Mouse (Mus musculus): Measurements from ENCODE around the gene Spaca3. TPM values are rescaled to one million over a fixed set of nuclear protein-coding genes. Genes with fewer than 3 reads are reported as not detected.

The Spaca3 gene
- polyA plus RNA-seq, 1 experiment from 2014 or later: not detected

DNA sequence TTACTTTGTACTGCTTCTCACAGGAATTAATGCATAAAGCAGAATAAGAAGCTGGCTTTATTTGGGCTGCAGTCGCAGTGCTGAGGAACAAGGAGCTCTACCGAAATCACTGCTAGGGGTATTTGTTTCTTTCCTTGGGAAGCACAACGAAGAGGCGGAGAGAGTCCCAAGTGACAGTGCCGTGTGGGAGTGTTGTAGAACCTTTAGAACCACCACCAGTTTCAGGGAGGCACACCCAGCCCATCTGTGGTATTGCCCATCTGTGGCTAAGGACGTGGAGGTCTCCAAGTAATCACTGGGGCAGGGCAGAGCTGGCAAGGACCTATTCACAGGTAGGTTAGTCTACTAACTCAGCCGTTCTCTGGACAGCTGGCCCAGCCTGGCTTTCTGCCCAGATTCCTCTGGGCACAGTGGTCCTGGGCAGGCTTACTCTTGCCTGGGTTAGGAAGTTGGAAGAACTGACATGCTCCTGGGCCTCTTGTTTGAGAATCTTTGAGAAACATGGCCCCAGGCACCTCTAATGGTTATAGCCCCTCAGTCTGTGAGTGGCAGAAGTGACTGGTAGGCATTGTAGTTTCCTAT lies 24.2 kb downstream of the Spaca3 start:
- Histone ChIP-seq H3K4me3 (ENCODE audit: low read depth, low read length) (no peak overlapping the region), H3K4me2 (ENCODE audit: low read depth, low read length) (no peak overlapping the region), H3K36me3 (ENCODE audit: control insufficient read depth, insufficient read depth, low read length) (no peaks in the 10 kb centered on the region), H3K4me1 (ENCODE audit: control insufficient read depth, insufficient read depth, low read length) (no peaks in the 10 kb centered on the region), H3K9me3 (ENCODE audit: control insufficient read depth, low read length) (no peaks in the 10 kb centered on the region), H3K27ac (ENCODE audit: low read depth, low read length) (no peak overlapping the region), H3K27me3 (ENCODE audit: control insufficient read depth, insufficient read depth, low read length) (no peaks in the 10 kb centered on the region), H3K9ac (replicated peaks; ENCODE audit: low read depth, low read length) (no peak overlapping the region)
- no peak for ATAC-seq (ENCODE audit: low read depth)
- 78% methylated on average over 7 of the region's 7 CpGs for WGBS

DNA sequence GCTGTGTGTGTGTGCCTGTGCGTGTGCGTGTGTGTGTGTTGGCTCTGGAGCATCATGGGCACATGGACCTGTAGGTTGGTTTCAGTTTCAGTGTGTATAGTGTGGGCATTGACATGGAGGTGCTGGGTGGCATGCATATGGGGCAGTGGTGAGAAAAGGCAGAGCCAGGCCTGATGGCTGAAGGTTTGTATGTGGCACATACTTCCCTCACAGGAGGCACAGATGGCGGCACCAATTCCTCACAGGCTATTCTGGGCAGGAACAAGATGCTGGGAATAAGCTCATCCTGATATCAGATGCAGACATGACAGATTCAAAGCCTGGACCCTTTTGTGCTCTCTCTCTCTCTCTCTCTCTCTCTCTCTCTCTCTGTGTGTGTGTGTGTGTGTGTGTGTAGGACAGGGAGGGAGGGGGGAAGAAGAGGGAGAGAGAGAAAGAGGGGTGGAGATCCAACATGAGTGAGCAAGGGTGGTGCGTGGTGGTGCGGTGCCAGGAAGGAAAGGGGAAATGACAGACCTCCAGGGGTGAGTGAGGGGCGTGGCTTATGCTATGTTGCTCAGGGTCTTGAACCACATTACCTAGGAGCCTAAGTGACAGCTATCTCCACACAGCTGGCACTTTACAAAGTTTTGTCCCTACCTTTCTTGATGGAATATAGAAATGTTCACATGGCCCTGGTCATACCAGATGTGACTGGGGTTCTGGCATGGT lies 26.5 kb downstream of the Spaca3 start:
- Histone ChIP-seq H3K4me1 (ENCODE audit: control insufficient read depth, insufficient read depth, low read length) (no peaks in the 10 kb centered on the region), H3K27me3 (ENCODE audit: control insufficient read depth, insufficient read depth, low read length) (no peaks in the 10 kb centered on the region), H3K27ac (ENCODE audit: low read depth, low read length) (no peak overlapping the region), H3K9me3 (ENCODE audit: control insufficient read depth, low read length) (no peaks in the 10 kb centered on the region), H3K36me3 (ENCODE audit: control insufficient read depth, insufficient read depth, low read length) (no peaks in the 10 kb centered on the region), H3K9ac (replicated peaks; ENCODE audit: low read depth, low read length) (no peak overlapping the region), H3K4me3 (ENCODE audit: low read depth, low read length) (no peak overlapping the region), H3K4me2 (ENCODE audit: low read depth, low read length) (no peak overlapping the region)
- no peak for ATAC-seq (ENCODE audit: low read depth)
- 84% methylated on average over 6 of the region's 6 CpGs for WGBS

DNA sequence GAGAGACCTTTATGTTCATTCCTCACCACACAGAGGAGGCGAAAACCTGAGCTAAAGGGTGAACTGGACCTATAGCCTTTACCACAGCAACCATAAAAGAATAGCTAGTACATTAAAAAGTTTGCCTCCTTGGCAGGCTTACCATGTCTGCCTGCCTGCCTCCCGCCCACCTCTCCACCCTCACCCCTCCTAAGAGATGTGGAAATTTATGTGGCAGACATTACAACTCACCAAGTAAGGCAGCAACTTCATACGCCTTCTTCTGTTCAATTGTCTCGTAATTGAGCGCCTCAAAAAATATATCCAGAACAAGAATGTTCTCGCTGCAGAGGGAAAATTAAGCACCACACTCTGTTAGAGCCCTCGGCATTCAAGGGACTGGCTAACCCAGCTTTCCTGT lies 28.2 kb downstream of the Spaca3 start:
- no peaks in the 10 kb centered on the region for H3K4me1 ChIP-seq (ENCODE audit: control insufficient read depth, insufficient read depth, low read length)
- 82% methylated on average over 7 of the region's 7 CpGs for WGBS

DNA sequence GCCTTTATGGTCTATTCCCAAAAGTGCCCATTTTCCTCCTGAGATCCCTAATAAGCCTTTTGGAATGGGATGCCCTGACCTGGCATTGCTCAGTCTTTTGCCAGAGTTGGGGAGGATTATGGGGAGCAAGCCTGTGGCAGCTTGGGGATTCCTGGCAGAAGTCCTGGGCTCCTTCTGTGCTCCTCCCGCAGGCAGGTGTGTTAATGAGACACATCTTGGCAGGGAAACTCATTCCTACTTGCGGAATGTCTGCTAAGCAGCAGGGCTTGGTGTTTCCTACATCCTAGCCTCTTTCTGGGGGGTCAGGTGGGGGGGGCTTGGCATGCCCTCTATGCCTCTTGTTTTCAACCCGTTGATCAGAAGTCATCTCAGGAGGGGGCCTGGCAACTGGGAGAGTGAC lies 28.9 kb downstream of the Spaca3 start:
- WGBS: 72% methylated on average over 3 of the region's 3 CpGs
- Histone ChIP-seq H3K4me2 (ENCODE audit: low read depth, low read length) (no peak overlapping the region), H3K4me1 (ENCODE audit: control insufficient read depth, insufficient read depth, low read length) (no peaks in the 10 kb centered on the region), H3K9ac (replicated peaks; ENCODE audit: low read depth, low read length) (no peak overlapping the region), H3K27me3 (ENCODE audit: control insufficient read depth, insufficient read depth, low read length) (no peaks in the 10 kb centered on the region), H3K27ac (ENCODE audit: low read depth, low read length) (no peak overlapping the region), H3K9me3 (ENCODE audit: control insufficient read depth, low read length) (no peaks in the 10 kb centered on the region), H3K4me3 (ENCODE audit: low read depth, low read length) (no peak overlapping the region), H3K36me3 (ENCODE audit: control insufficient read depth, insufficient read depth, low read length) (no peaks in the 10 kb centered on the region)
- ATAC-seq (ENCODE audit: low read depth): no peak

More for the DNA sequence above, 28.2 kb downstream of the Spaca3 start:
- Histone ChIP-seq H3K4me3 (ENCODE audit: low read depth, low read length) (no peak overlapping the region), H3K36me3 (ENCODE audit: control insufficient read depth, insufficient read depth, low read length) (no peaks in the 10 kb centered on the region), H3K4me2 (ENCODE audit: low read depth, low read length) (no peak overlapping the region), H3K27ac (ENCODE audit: low read depth, low read length) (no peak overlapping the region), H3K9me3 (ENCODE audit: control insufficient read depth, low read length) (no peaks in the 10 kb centered on the region), H3K9ac (replicated peaks; ENCODE audit: low read depth, low read length) (no peak overlapping the region), H3K27me3 (ENCODE audit: control insufficient read depth, insufficient read depth, low read length) (no peaks in the 10 kb centered on the region)
- no peak for ATAC-seq (ENCODE audit: low read depth)

DNA sequence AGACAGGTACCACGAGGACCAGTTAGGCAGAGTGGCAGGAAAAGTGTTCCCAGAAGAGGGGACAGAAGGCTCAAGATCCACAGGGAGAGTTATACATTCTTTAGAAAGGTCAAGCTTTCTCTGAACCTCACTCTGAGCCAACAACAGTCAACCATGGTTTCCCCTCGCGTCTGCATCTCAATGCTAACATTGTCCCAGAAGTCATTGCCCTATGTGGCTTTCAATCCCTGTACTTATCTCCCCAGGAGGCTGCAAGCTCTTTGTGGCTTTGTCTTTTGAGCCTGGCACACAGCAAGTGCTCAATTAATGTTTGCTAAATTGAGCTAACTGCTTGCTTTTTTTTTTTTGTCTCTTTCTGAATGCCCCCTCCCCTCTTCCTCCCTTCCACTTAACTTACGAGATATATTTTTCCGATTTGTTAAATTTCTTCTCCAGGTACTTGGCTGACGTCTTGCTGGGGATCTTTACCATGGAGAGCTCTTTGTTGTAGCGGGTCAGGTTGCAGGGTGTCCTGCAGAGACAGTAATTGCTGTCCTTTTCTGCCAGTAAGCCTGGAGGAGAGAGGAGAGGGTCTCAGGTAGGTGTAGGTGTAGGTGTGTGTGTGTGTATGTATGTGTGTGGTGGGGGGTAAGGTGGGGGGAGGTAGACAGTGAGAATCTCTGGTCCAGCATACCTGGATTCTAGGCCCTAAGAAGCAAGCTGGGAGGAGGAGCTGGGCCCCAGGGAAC lies 31.3 kb downstream of the Spaca3 start:
- Histone ChIP-seq H3K9me3 (ENCODE audit: control insufficient read depth, low read length) (no peaks in the 10 kb centered on the region), H3K4me2 (ENCODE audit: low read depth, low read length) (no peak overlapping the region), H3K9ac (replicated peaks; ENCODE audit: low read depth, low read length) (no peak overlapping the region), H3K27ac (ENCODE audit: low read depth, low read length) (no peak overlapping the region), H3K27me3 (ENCODE audit: control insufficient read depth, insufficient read depth, low read length) (no peaks in the 10 kb centered on the region), H3K4me3 (ENCODE audit: low read depth, low read length) (no peak overlapping the region), H3K36me3 (ENCODE audit: control insufficient read depth, insufficient read depth, low read length) (no peaks in the 10 kb centered on the region), H3K4me1 (ENCODE audit: control insufficient read depth, insufficient read depth, low read length) (no peaks in the 10 kb centered on the region)
- 10% methylated on average over 7 of the region's 7 CpGs for WGBS
- ATAC-seq (ENCODE audit: low read depth): no peak

DNA sequence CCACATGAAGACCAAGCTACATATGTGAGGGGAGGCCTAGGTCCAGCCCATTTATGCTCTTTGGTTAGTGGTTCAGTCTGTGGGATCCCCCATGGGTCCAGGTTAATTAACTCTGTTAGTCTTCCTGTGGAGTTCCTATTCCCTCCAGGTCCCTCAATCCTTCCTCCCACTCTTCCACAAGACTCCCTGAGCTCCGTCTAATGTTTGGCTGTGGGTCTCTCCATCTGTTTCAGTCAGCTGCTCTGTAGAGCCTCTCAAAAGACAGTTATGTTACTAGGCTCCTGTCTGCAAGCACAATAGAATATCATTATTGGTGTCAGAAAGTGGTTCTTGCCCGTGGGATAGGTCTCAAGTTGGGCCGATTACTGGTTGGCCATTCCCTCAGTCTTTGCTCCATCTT lies 37.7 kb downstream of the Spaca3 start:
- H3K27ac ChIP-seq (ENCODE audit: low read depth, low read length): no peak overlapping the region
- 90% methylated on average over 3 of the region's 3 CpGs for WGBS
- no peak overlapping the region for H3K9ac ChIP-seq (replicated peaks; ENCODE audit: low read depth, low read length)
- no peak for ATAC-seq (ENCODE audit: low read depth)
- no peak overlapping the region for H3K4me2 ChIP-seq (ENCODE audit: low read depth, low read length)
- H3K4me3 ChIP-seq (ENCODE audit: low read depth, low read length): no peak overlapping the region
- H3K4me1 ChIP-seq (ENCODE audit: control insufficient read depth, insufficient read depth, low read length): no peaks in the 10 kb centered on the region
- H3K9me3 ChIP-seq (ENCODE audit: control insufficient read depth, low read length): no peaks in the 10 kb centered on the region
- H3K27me3 ChIP-seq (ENCODE audit: control insufficient read depth, insufficient read depth, low read length): no peaks in the 10 kb centered on the region
- no peaks in the 10 kb centered on the region for H3K36me3 ChIP-seq (ENCODE audit: control insufficient read depth, insufficient read depth, low read length)

DNA sequence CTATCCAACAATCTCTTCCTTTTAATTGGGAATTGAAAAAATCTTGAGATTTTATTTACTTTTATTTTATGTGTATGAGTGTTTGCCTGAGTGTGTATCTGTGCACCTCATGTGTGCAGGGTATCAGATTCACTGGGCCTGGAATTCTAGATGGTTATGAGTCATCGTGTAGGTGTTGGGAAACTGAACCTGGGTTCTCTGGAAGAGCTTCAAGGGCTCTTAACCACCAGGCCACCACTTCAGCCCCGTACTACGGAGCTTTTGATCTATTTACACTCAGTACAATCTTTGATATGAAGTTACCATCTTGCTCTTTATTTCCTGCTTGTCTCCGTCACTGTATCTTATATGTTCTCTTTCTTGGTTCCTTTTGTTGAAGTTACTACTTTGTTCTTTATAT lies 42.4 kb downstream of the Spaca3 start:
- 88% methylated on average over 4 of the region's 4 CpGs for WGBS

DNA sequence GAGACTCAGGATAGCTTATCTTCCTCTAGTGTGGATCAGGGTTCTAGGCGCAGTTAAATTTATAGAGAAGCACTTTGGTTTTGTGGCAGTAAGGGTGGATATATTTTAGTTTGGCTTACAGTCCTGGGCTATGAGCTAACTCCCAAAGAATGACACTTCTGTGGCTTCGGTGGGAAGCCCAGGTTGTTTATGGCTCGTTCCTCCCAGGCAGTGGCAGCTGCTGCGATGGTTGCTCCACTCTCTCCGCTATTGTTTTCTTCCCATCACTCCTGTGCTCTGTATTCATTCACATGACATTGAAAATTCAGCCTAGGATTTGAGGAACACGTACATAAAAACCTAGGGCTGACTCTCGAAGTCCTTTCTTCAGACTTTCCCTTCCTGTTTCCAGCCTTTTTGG lies 44.5 kb downstream of the Spaca3 start:
- WGBS: 27% methylated on average over 7 of the region's 7 CpGs
- Histone ChIP-seq H3K9ac (replicated peaks; ENCODE audit: low read depth, low read length) (no peak overlapping the region), H3K4me3 (ENCODE audit: low read depth, low read length) (no peak overlapping the region), H3K36me3 (ENCODE audit: control insufficient read depth, insufficient read depth, low read length) (no peaks in the 10 kb centered on the region), H3K27me3 (ENCODE audit: control insufficient read depth, insufficient read depth, low read length) (no peaks in the 10 kb centered on the region), H3K4me2 (ENCODE audit: low read depth, low read length) (no peak overlapping the region), H3K9me3 (ENCODE audit: control insufficient read depth, low read length) (no peaks in the 10 kb centered on the region), H3K4me1 (ENCODE audit: control insufficient read depth, insufficient read depth, low read length) (no peaks in the 10 kb centered on the region), H3K27ac (ENCODE audit: low read depth, low read length) (no peak overlapping the region)
- ATAC-seq (ENCODE audit: low read depth): no peak

More for the DNA sequence above, 42.4 kb downstream of the Spaca3 start:
- no peaks in the 10 kb centered on the region for H3K9me3 ChIP-seq (ENCODE audit: control insufficient read depth, low read length)
- H3K4me3 ChIP-seq (ENCODE audit: low read depth, low read length): no peak overlapping the region
- H3K4me1 ChIP-seq (ENCODE audit: control insufficient read depth, insufficient read depth, low read length): no peaks in the 10 kb centered on the region
- no peaks in the 10 kb centered on the region for H3K36me3 ChIP-seq (ENCODE audit: control insufficient read depth, insufficient read depth, low read length)
- H3K27me3 ChIP-seq (ENCODE audit: control insufficient read depth, insufficient read depth, low read length): no peaks in the 10 kb centered on the region
- no peak for ATAC-seq (ENCODE audit: low read depth)
- H3K27ac ChIP-seq (ENCODE audit: low read depth, low read length): no peak overlapping the region
- H3K9ac ChIP-seq (replicated peaks; ENCODE audit: low read depth, low read length): no peak overlapping the region
- H3K4me2 ChIP-seq (ENCODE audit: low read depth, low read length): no peak overlapping the region

DNA sequence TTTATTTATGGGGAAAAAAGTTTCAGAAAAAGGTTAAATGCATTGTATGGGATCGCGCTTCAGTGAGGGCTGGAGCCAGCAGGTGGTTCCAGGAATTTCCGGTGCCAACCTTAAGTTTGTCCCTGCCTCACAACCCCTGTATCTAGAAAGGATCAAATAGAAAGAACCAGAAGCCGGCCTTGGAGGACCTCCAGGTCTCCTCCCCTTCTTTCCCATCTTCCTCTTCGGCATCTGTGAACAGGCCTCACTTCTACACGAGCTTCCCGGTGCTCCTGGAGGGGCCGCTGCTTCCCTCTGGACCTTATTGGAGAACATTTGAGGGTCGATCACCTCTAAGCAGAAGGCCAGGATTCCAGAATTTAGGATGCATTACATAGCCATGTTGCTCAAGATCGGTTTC lies 45.3 kb downstream of the Spaca3 start:
- no peak for ATAC-seq (ENCODE audit: low read depth)
- Histone ChIP-seq H3K36me3 (ENCODE audit: control insufficient read depth, insufficient read depth, low read length) (no peaks in the 10 kb centered on the region), H3K4me1 (ENCODE audit: control insufficient read depth, insufficient read depth, low read length) (no peaks in the 10 kb centered on the region), H3K4me3 (ENCODE audit: low read depth, low read length) (no peak overlapping the region), H3K27me3 (ENCODE audit: control insufficient read depth, insufficient read depth, low read length) (no peaks in the 10 kb centered on the region), H3K27ac (ENCODE audit: low read depth, low read length) (no peak overlapping the region), H3K4me2 (ENCODE audit: low read depth, low read length) (no peak overlapping the region), H3K9ac (replicated peaks; ENCODE audit: low read depth, low read length) (no peak overlapping the region), H3K9me3 (ENCODE audit: control insufficient read depth, low read length) (no peaks in the 10 kb centered on the region)
- WGBS: 87% methylated on average over 10 of the region's 10 CpGs

Measured in neural tube, embryonic 14.5 days (tissue).